Mouse (Mus musculus): ENCODE results near the gene Kif14. TPM values are rescaled to one million over a fixed set of nuclear protein-coding genes. Genes with fewer than 3 reads are reported as not detected.
"Not testable (repeated sequence)": the region's sequence is repeated elsewhere in the genome, so short reads cannot be mapped to it uniquely, and the experiment has no call there.

Gene Kif14
- polyA plus RNA-seq, 1 experiment from 2014 or later = 2.7 TPM

- Histone ChIP-seq H3K36me3 (ENCODE audit: control insufficient read depth, insufficient read depth, low read length) (no peaks in the 10 kb centered on the region), H3K4me1 (ENCODE audit: control insufficient read depth, insufficient read depth, low read length) (peaks cover 9% of the 10 kb centered on the region), H3K4me3 (ENCODE audit: low read length) (no peak overlapping the region), H3K9me3 (ENCODE audit: control insufficient read depth, low read length) (no peaks in the 10 kb centered on the region), H3K27me3 (replicated peaks; ENCODE audit: control insufficient read depth, insufficient read depth, low read length) (no peaks in the 10 kb centered on the region), H3K9ac (ENCODE audit: low read depth, low read length) (no peak overlapping the region), H3K27ac (ENCODE audit: low read length) (peak overlapping the region; percentile 47; the same call in 1 of the 2 replicates), H3K4me2 (ENCODE audit: low read depth, low read length) (no peak overlapping the region)
- WGBS = 37% methylated on average over 9 of the region's 9 CpGs
- peak; percentile 56 for ATAC-seq
Observed at GRCm38 (mm10) chr1:136540407-136540895, 74.3 kb downstream of the Kif14 start.

GRCm38 (mm10) chr1:136541618-136542376, 75.7 kb downstream of the Kif14 start:
- H3K4me3 ChIP-seq (ENCODE audit: low read length) = no peak overlapping the region
- peak overlapping the region; percentile 47 for H3K27ac ChIP-seq (ENCODE audit: low read length)
- 45% methylated on average over 12 of the region's 12 CpGs for WGBS
- H3K9ac ChIP-seq (ENCODE audit: low read depth, low read length) = peak overlapping the region; percentile 32; the same call in 1 of the 2 replicates
- no peaks in the 10 kb centered on the region for H3K36me3 ChIP-seq (ENCODE audit: control insufficient read depth, insufficient read depth, low read length)
- peak; percentile 68 for ATAC-seq
- H3K9me3 ChIP-seq (ENCODE audit: control insufficient read depth, low read length) = no peaks in the 10 kb centered on the region
- H3K27me3 ChIP-seq (replicated peaks; ENCODE audit: control insufficient read depth, insufficient read depth, low read length) = no peaks in the 10 kb centered on the region
- peaks cover 9% of the 10 kb centered on the region for H3K4me1 ChIP-seq (ENCODE audit: control insufficient read depth, insufficient read depth, low read length)
- H3K4me2 ChIP-seq (ENCODE audit: low read depth, low read length) = no peak overlapping the region

GRCm38 (mm10) chr1:136543920-136544319, 77.8 kb downstream of the Kif14 start:
- Histone ChIP-seq H3K4me3 (ENCODE audit: low read length) (no peak overlapping the region), H3K36me3 (ENCODE audit: control insufficient read depth, insufficient read depth, low read length) (no peaks in the 10 kb centered on the region), H3K9ac (ENCODE audit: low read depth, low read length) (no peak overlapping the region), H3K27ac (ENCODE audit: low read length) (peak overlapping the region; percentile 27; the same call in 1 of the 2 replicates), H3K4me2 (ENCODE audit: low read depth, low read length) (no peak overlapping the region), H3K4me1 (ENCODE audit: control insufficient read depth, insufficient read depth, low read length) (peaks cover 9% of the 10 kb centered on the region), H3K9me3 (ENCODE audit: control insufficient read depth, low read length) (no peaks in the 10 kb centered on the region), H3K27me3 (replicated peaks; ENCODE audit: control insufficient read depth, insufficient read depth, low read length) (no peaks in the 10 kb centered on the region)
- 51% methylated on average over 7 of the region's 7 CpGs for WGBS
- no peak for ATAC-seq

- H3K4me1 ChIP-seq (ENCODE audit: control insufficient read depth, insufficient read depth, low read length) = peaks cover under 1% of the 10 kb centered on the region; the same call in 1 of the 2 replicates
- peak; percentile 52; the same call in 1 of the 2 replicates for ATAC-seq
- H3K9ac ChIP-seq (ENCODE audit: low read depth, low read length) = no peak overlapping the region
- no peaks in the 10 kb centered on the region for H3K9me3 ChIP-seq (ENCODE audit: control insufficient read depth, low read length)
- no peaks in the 10 kb centered on the region for H3K27me3 ChIP-seq (replicated peaks; ENCODE audit: control insufficient read depth, insufficient read depth, low read length)
- H3K27ac ChIP-seq (ENCODE audit: low read length) = no peak overlapping the region; the same call in 1 of the 2 replicates
- no peak overlapping the region for H3K4me2 ChIP-seq (ENCODE audit: low read depth, low read length)
- no peak overlapping the region for H3K4me3 ChIP-seq (ENCODE audit: low read length)
- H3K36me3 ChIP-seq (ENCODE audit: control insufficient read depth, insufficient read depth, low read length) = no peaks in the 10 kb centered on the region
- 72% methylated on average over 2 of the region's 2 CpGs for WGBS
Observed at GRCm38 (mm10) chr1:136547068-136547467, 80.9 kb downstream of the Kif14 start.

- no peaks in the 10 kb centered on the region for H3K27me3 ChIP-seq (replicated peaks; ENCODE audit: control insufficient read depth, insufficient read depth, low read length)
- no peaks in the 10 kb centered on the region for H3K9me3 ChIP-seq (ENCODE audit: control insufficient read depth, low read length)
- 93% methylated on average over 6 of the region's 6 CpGs for WGBS
- no peak overlapping the region for H3K4me2 ChIP-seq (ENCODE audit: low read depth, low read length)
- no peak for ATAC-seq
- no peaks in the 10 kb centered on the region for H3K4me1 ChIP-seq (ENCODE audit: control insufficient read depth, insufficient read depth, low read length)
- H3K36me3 ChIP-seq (ENCODE audit: control insufficient read depth, insufficient read depth, low read length) = no peaks in the 10 kb centered on the region
- no peak overlapping the region for H3K27ac ChIP-seq (ENCODE audit: low read length)
- H3K4me3 ChIP-seq (ENCODE audit: low read length) = no peak overlapping the region
- no peak overlapping the region for H3K9ac ChIP-seq (ENCODE audit: low read depth, low read length)
Observed at GRCm38 (mm10) chr1:136550285-136550684, 84.1 kb downstream of the Kif14 start.

GRCm38 (mm10) chr1:136550851-136551540, 84.9 kb downstream of the Kif14 start:
- Histone ChIP-seq H3K9ac (ENCODE audit: low read depth, low read length) (no peak overlapping the region), H3K4me3 (ENCODE audit: low read length) (no peak overlapping the region), H3K9me3 (ENCODE audit: control insufficient read depth, low read length) (no peaks in the 10 kb centered on the region), H3K27ac (ENCODE audit: low read length) (no peak overlapping the region), H3K4me1 (ENCODE audit: control insufficient read depth, insufficient read depth, low read length) (no peaks in the 10 kb centered on the region), H3K4me2 (ENCODE audit: low read depth, low read length) (no peak overlapping the region), H3K27me3 (replicated peaks; ENCODE audit: control insufficient read depth, insufficient read depth, low read length) (no peaks in the 10 kb centered on the region), H3K36me3 (ENCODE audit: control insufficient read depth, insufficient read depth, low read length) (no peaks in the 10 kb centered on the region)
- 26% methylated on average over 16 of the region's 16 CpGs for WGBS
- peak; percentile 21; the same call in 1 of the 2 replicates for ATAC-seq

GRCm38 (mm10) chr1:136554686-136555085, 88.5 kb downstream of the Kif14 start:
- no peak overlapping the region for H3K27ac ChIP-seq (ENCODE audit: low read length)
- H3K4me1 ChIP-seq (ENCODE audit: control insufficient read depth, insufficient read depth, low read length) = no peaks in the 10 kb centered on the region; the same call in 1 of the 2 replicates
- no peak for ATAC-seq
- 95% methylated on average over 3 of the region's 3 CpGs for WGBS
- no peaks in the 10 kb centered on the region for H3K9me3 ChIP-seq (ENCODE audit: control insufficient read depth, low read length)
- no peak overlapping the region for H3K9ac ChIP-seq (ENCODE audit: low read depth, low read length)
- no peaks in the 10 kb centered on the region for H3K27me3 ChIP-seq (replicated peaks; ENCODE audit: control insufficient read depth, insufficient read depth, low read length)
- no peak overlapping the region for H3K4me3 ChIP-seq (ENCODE audit: low read length)
- H3K36me3 ChIP-seq (ENCODE audit: control insufficient read depth, insufficient read depth, low read length) = no peaks in the 10 kb centered on the region
- no peak overlapping the region for H3K4me2 ChIP-seq (ENCODE audit: low read depth, low read length)

GRCm38 (mm10) chr1:136555892-136556291, 89.7 kb downstream of the Kif14 start:
- no peaks in the 10 kb centered on the region for H3K27me3 ChIP-seq (replicated peaks; ENCODE audit: control insufficient read depth, insufficient read depth, low read length)
- no peaks in the 10 kb centered on the region for H3K9me3 ChIP-seq (ENCODE audit: control insufficient read depth, low read length)
- H3K27ac ChIP-seq (ENCODE audit: low read length) = no peak overlapping the region
- H3K4me1 ChIP-seq (ENCODE audit: control insufficient read depth, insufficient read depth, low read length) = no peaks in the 10 kb centered on the region; the same call in 1 of the 2 replicates
- H3K4me3 ChIP-seq (ENCODE audit: low read length) = no peak overlapping the region
- no peak overlapping the region for H3K4me2 ChIP-seq (ENCODE audit: low read depth, low read length)
- no peaks in the 10 kb centered on the region for H3K36me3 ChIP-seq (ENCODE audit: control insufficient read depth, insufficient read depth, low read length)
- no peak overlapping the region for H3K9ac ChIP-seq (ENCODE audit: low read depth, low read length)
- 36% methylated on average over 7 of the region's 7 CpGs for WGBS
- no peak for ATAC-seq

GRCm38 (mm10) chr1:136556643-136557042, 90.5 kb downstream of the Kif14 start:
- 87% methylated on average over 2 of the region's 2 CpGs for WGBS
- not testable (repeated sequence) for ATAC-seq

More at GRCm38 (mm10) chr1:136556643-136557042, 90.5 kb downstream of the Kif14 start:
- H3K4me1 ChIP-seq (ENCODE audit: control insufficient read depth, insufficient read depth, low read length); H3K27me3 ChIP-seq (replicated peaks; ENCODE audit: control insufficient read depth, insufficient read depth, low read length); H3K4me3 ChIP-seq (ENCODE audit: low read length); H3K36me3 ChIP-seq (ENCODE audit: control insufficient read depth, insufficient read depth, low read length); H3K4me2 ChIP-seq (ENCODE audit: low read depth, low read length); H3K9me3 ChIP-seq (ENCODE audit: control insufficient read depth, low read length); H3K27ac ChIP-seq (ENCODE audit: low read length); H3K9ac ChIP-seq (ENCODE audit: low read depth, low read length): not testable (repeated sequence)
